Mouse (Mus musculus) neural tube, embryonic 14.5 days (tissue): Measurements from ENCODE around the gene Per1. TPM values are rescaled to one million over a fixed set of nuclear protein-coding genes. Genes with fewer than 3 reads are reported as not detected.
"Not testable (repeated sequence)": the region's sequence is repeated elsewhere in the genome, so short reads cannot be mapped to it uniquely, and the experiment has no call there.

Experiments
- ATAC-seq: fragments of 200-750 bp; cut with Nextera tagmentation; 2 replicates; pipeline ENCODE4 v1.8.0; 2017; ENCODE audit warnings: low read depth, mild to moderate bottlenecking, moderate TSS enrichment, moderate library complexity
- H3K27ac ChIP-seq: fragments of 300-500 bp; sonication (generic); 2 replicates; pipeline ENCODE4 v1.5.1; 2014; ENCODE audit warnings: low read depth, mild to moderate bottlenecking, control low read depth, low read length, moderate library complexity, mixed read lengths
- H3K27me3 ChIP-seq: fragments of 300-500 bp; sonication (generic); 2 replicates; pipeline ENCODE4 v1.6.1; 2014; ENCODE audit warnings: low read length; ENCODE audit not compliant: control insufficient read depth, insufficient read depth
- H3K36me3 ChIP-seq: fragments of 300-500 bp; sonication (generic); 2 replicates; pipeline ENCODE4 v1.6.1; 2014; ENCODE audit warnings: low read length, mixed read lengths; ENCODE audit not compliant: control insufficient read depth, insufficient read depth
- H3K4me1 ChIP-seq: fragments of 300-500 bp; sonication (generic); 2 replicates; pipeline ENCODE4 v1.6.1; 2014; ENCODE audit warnings: low read length; ENCODE audit not compliant: control insufficient read depth, insufficient read depth
- H3K4me2 ChIP-seq: fragments of 300-500 bp; sonication (generic); 2 replicates; pipeline ENCODE4 v1.6.1; 2014; ENCODE audit warnings: mild to moderate bottlenecking, low read depth, low read length, control low read depth
- H3K4me3 ChIP-seq: fragments of 300-500 bp; sonication (generic); 2 replicates; pipeline ENCODE4 v1.5.1; 2014; ENCODE audit warnings: low read depth, low read length, control low read depth, mixed read lengths
- H3K9ac ChIP-seq: fragments of 300-500 bp; sonication (generic); replicated peaks from 2 replicates; pipeline ENCODE4 v1.6.1; 2014; ENCODE audit warnings: low read depth, mild to moderate bottlenecking, control low read depth, low read length, mixed read lengths
- H3K9me3 ChIP-seq: fragments of 300-500 bp; sonication (generic); 2 replicates; pipeline ENCODE4 v1.6.1; 2016; ENCODE audit warnings: low read length; ENCODE audit not compliant: control insufficient read depth
- WGBS: fragments of 180-500 bp; shearing (Covaris S2); extraction: QIAGEN DNeasy Blood & Tissue Kit; methylation state at CpG from one replicate; pipeline ENCODE4 v1.1.7; 2014; 5-methylcytosine and 5-hydroxymethylcytosine counted together
- polyA plus RNA-seq: library from polyadenylated mRNA; unstranded; fragments of >200 nt; fragmentation: Nextera tagmentation; extraction: Ambion mirVana; gene quantifications from 2 replicates; pipeline ENCODE4 v1.2.1, GENCODE M21; 2014

The Per1 gene
- polyA plus RNA-seq, 1 experiment from 2014 or later, result 9.4 TPM

DNA sequence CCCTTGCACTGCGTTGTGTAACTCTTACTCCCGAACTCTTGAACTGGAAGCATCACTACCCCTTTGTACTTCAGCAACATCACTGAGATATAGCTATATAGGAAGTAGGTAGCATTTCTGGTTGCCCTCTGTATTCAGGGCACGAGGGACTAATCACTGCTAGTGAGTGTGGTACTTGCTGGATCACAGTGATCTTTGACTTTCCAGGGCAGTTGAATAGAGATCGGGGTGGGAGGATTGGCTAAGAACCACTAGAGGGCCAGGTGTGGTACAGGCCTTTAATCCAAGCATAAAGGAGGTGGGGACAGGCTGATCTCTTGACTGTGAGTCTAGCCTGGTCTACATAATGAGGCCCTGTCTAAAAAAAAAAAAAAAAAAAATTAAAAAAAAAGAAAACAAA, 2.1 kb upstream of the Per1 start:
- no peak for ATAC-seq
- Histone ChIP-seq H3K9me3 (no peaks in the 10 kb centered on the region), H3K27ac (no peak overlapping the region), H3K27me3 (no peaks in the 10 kb centered on the region), H3K9ac (no peak overlapping the region), H3K4me2 (no peak overlapping the region), H3K36me3 (0 out of 2 replicates have a peak, but pooled peaks cover 8% of the 10 kb centered on the region), H3K4me3 (no peak overlapping the region), H3K4me1 (peaks cover 35% of the 10 kb centered on the region)
- 88% methylated on average over 4 of the region's 4 CpGs for WGBS

DNA sequence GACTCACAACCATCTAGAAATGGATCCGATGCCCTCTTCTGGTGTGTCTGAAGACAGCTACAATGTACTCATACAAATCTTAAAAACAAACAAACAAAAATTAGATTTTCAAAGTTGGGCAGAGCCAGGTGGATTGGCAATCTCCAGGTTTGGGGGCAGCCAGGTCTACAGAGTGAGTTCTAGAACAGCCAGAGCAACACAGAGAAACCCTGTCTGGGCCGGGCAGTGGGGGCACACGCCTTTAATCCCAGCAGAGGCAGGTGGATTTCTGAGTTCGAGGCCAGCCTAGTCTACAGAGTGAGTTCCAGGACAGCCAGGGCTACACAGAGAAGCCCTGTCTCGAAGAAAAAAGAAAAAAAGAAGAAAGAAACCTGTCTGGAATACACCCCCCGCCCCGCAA, 1.2 kb upstream of the Per1 start:
- WGBS, result 89% methylated on average over 7 of the region's 7 CpGs
- not testable (repeated sequence) for H3K27ac ChIP-seq, H3K27me3 ChIP-seq, H3K4me2 ChIP-seq, H3K9ac ChIP-seq, ATAC-seq, H3K36me3 ChIP-seq, H3K4me3 ChIP-seq, H3K9me3 ChIP-seq
- peaks cover 40% of the 10 kb centered on the region for H3K4me1 ChIP-seq

GRCm38 (mm10) chr11:69095511-69096231, 654 bp downstream of the Per1 start:
- H3K27me3 ChIP-seq, result no peaks in the 10 kb centered on the region
- peak overlapping the region; percentile 73 for H3K4me2 ChIP-seq
- H3K4me1 ChIP-seq, result peaks cover 32% of the 10 kb centered on the region
- 2% methylated on average over 27 of the region's 27 CpGs for WGBS
- H3K27ac ChIP-seq, result peak overlapping the region; percentile 55
- H3K9ac ChIP-seq, result peak overlapping the region; percentile 33; the same call in 1 of the 2 replicates
- H3K36me3 ChIP-seq, result 0 out of 2 replicates have a peak, but pooled peaks cover 6% of the 10 kb centered on the region
- H3K9me3 ChIP-seq, result no peaks in the 10 kb centered on the region
- no peak for ATAC-seq
- peak overlapping the region; percentile 35 for H3K4me3 ChIP-seq

GRCm38 (mm10) chr11:69096360-69096986, 1.5 kb downstream of the Per1 start:
- Histone ChIP-seq H3K9me3 (no peaks in the 10 kb centered on the region), H3K4me1 (peaks cover 29% of the 10 kb centered on the region), H3K4me2 (peak overlapping the region; percentile 73), H3K4me3 (peak overlapping the region; percentile 19), H3K27me3 (no peaks in the 10 kb centered on the region), H3K27ac (peak overlapping the region; percentile 80), H3K9ac (peak overlapping the region; percentile 55; the same call in 1 of the 2 replicates), H3K36me3 (peaks cover 12% of the 10 kb centered on the region; the same call in 1 of the 2 replicates)
- no peak for ATAC-seq
- 18% methylated on average over 9 of the region's 9 CpGs for WGBS

DNA sequence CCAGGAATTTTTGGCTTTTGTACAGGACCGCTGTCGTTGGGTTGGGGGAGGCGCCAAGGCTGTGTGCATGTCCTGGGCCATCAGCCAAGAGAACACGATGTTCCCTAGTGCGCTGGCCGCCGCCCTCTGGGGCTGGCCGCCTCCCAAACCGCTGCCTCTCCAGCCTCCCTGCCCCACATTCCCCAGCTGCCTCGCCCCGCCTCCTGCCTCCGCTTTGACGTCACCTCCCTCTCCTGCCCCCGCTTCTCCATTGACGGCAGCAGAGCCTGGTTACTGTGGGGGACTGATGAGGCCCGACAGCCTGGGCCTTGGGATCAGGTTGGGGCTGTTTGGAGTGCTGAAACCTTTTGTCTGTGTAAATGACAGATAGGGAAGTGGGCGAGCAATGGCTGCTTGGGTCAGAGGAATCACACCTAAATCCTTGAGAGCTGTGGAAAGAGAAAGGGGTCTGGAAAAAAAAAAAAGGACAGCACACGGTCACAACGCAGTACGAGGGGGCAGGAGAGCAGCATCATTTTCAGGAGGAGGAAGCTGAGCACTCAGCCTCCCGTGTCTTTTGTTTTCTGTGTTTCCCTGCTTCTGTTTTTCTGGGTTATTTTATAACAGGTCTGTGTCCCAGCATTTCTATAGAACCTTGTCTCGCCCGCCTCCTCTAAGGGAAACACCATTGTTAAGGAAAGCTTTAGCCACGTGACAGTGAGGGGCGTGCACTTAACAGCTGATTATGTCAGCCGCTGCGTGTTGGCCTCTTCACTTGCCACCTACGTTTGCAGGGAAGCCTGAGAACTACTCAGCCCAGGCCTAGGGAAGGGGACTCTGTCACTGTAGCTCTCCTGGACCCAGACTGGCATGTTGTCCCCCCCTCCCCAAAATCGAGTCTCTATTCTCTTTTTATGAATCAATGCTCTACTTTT, 2.2 kb downstream of the Per1 start:
- peaks cover 29% of the 10 kb centered on the region for H3K4me1 ChIP-seq
- ATAC-seq, result no peak
- 1% methylated on average over 29 of the region's 29 CpGs for WGBS

DNA sequence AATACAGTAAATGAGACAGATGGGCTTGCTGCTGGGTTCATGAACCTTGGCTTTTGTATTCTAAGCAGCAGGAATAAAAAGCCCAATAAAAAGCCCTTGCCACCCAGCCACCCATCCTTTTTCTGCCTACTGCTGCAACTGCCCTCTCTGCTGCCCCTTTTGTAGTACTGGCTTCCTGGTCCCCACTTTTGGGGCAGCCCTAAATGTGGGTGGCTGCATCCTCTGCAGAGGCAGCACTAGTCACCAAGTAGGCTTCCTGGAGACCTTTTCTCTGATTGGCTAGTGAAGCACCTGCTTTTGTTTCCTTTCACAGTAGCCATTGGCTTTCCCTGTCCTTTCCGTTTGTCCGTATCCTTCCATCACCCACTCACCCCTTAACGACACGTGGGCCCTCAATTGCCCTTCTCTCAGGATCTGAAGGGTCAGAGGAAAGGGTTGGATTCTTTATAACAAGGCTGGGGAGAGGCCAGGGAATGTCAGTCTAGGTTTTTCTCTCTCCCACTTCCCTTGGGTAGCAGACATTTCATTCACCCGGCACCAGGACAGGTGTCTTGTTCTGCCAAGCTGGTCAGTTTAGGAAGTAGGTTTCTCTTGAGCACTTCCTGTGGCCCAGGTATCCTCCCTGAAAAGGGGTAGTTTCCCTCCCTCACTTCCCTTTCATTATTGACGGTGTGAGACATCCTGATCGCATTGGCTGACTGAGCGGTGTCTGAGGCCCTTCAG, 3.2 kb downstream of the Per1 start:
- ATAC-seq, result no peak
- Histone ChIP-seq H3K9ac (0 out of 2 replicates have a peak overlapping the region, but pooled peaks have one; percentile 71), H3K4me2 (peak overlapping the region; percentile 93), H3K27me3 (no peaks in the 10 kb centered on the region), H3K4me3 (peak overlapping the region; percentile 48), H3K27ac (peak overlapping the region; percentile 80; the same call in 1 of the 2 replicates), H3K9me3 (no peaks in the 10 kb centered on the region), H3K36me3 (peaks cover 22% of the 10 kb centered on the region), H3K4me1 (peaks cover 29% of the 10 kb centered on the region)
- 10% methylated on average over 8 of the region's 8 CpGs for WGBS

More for the DNA sequence above, 2.2 kb downstream of the Per1 start:
- H3K4me3 ChIP-seq, result peak overlapping the region; percentile 19
- H3K27me3 ChIP-seq, result no peaks in the 10 kb centered on the region
- peak overlapping the region; percentile 55 for H3K9ac ChIP-seq
- H3K36me3 ChIP-seq, result peaks cover 13% of the 10 kb centered on the region
- no peaks in the 10 kb centered on the region for H3K9me3 ChIP-seq
- H3K4me2 ChIP-seq, result peak overlapping the region; percentile 73
- peak overlapping the region; percentile 80 for H3K27ac ChIP-seq

- Histone ChIP-seq H3K27me3 (no peaks in the 10 kb centered on the region), H3K36me3 (peaks cover 27% of the 10 kb centered on the region), H3K9me3 (no peaks in the 10 kb centered on the region), H3K27ac (peak overlapping the region; percentile 76), H3K4me2 (peak overlapping the region; percentile 93), H3K4me1 (peaks cover 29% of the 10 kb centered on the region), H3K9ac (peak overlapping the region; percentile 71), H3K4me3 (peak overlapping the region; percentile 48)
- peak; percentile 7; the same call in 1 of the 2 replicates for ATAC-seq
- WGBS, result 1% methylated on average over 19 of the region's 19 CpGs
Measured at GRCm38 (mm10) chr11:69098762-69099091, 3.7 kb downstream of the Per1 start.

- 1% methylated on average over 22 of the region's 22 CpGs for WGBS
Measured at GRCm38 (mm10) chr11:69099177-69099914, 4.3 kb downstream of the Per1 start.

More at GRCm38 (mm10) chr11:69099177-69099914, 4.3 kb downstream of the Per1 start:
- peak overlapping the region; percentile 71 for H3K9ac ChIP-seq
- H3K36me3 ChIP-seq, result peaks cover 33% of the 10 kb centered on the region
- ATAC-seq, result no peak
- peak overlapping the region; percentile 93 for H3K4me2 ChIP-seq
- no peaks in the 10 kb centered on the region for H3K27me3 ChIP-seq
- no peaks in the 10 kb centered on the region for H3K9me3 ChIP-seq
- peak overlapping the region; percentile 76 for H3K27ac ChIP-seq
- peak overlapping the region; percentile 48 for H3K4me3 ChIP-seq
- peaks cover 29% of the 10 kb centered on the region for H3K4me1 ChIP-seq
